Mouse (Mus musculus) cerebellum, adult 2 months (tissue): ENCODE measurements around the gene Atg16l1.

Experiments
- CTCF ChIP-seq: fragments of 200-500 bp; IDR thresholded peaks from 2 replicates; pipeline ENCODE4 v1.5.1; 2011; ENCODE audit warnings: low read depth, mild to moderate bottlenecking, control low read depth, low read length, moderate library complexity, borderline replicate concordance; ENCODE audit not compliant: insufficient read depth
- POLR2A ChIP-seq: fragments of 200-500 bp; IDR thresholded peaks from 2 replicates; pipeline ENCODE4 v1.6.1; 2011; ENCODE audit warnings: low read length, control low read depth, borderline replicate concordance; ENCODE audit not compliant: insufficient read depth

DNA sequence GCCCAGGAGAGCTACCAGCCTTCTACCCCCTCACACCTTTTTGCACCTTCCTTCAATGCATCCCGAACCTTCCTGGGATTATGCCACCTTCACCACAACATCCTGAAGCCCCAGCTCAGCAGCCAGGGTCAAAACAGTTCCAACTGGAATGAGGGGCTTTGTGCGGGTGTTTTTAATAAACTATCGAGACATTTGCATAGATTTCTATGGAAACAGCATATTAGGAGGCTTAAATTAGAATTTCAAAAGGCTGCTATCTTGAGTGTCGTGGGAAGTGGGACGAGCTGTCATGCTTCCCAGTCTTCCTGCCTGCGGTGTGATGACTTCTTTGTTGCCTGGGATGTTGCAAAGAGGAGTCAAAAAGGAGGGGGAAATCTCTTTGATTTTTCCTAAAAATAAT, 46.6 kb upstream of the Atg16l1 start:
- TF ChIP-seq CTCF (no peak), POLR2A (no peak)
